Mouse (Mus musculus) myocyte (in vitro differentiated cells): Measurements from ENCODE around the gene 4930455H04Rik.

ENCODE experiments used
- E2F4 ChIP-seq: IDR thresholded peaks from one replicate; pipeline ENCODE4 v1.6.1; 2011; ENCODE audit warnings: mild to moderate bottlenecking, control low read depth, moderate library complexity; ENCODE audit not compliant: insufficient read depth
- MAX ChIP-seq: IDR thresholded peaks from one replicate; pipeline ENCODE4 v1.6.1; 2011; ENCODE audit warnings: low read depth, mild to moderate bottlenecking, control low read depth
- MYOG ChIP-seq, 3 experiments: IDR thresholded peaks; one replicate each; pipeline ENCODE4 v1.6.1; 2011; ENCODE audit warnings: control low read depth in 2 of 3, low read depth in 2 of 3, mild to moderate bottlenecking in 2 of 3; ENCODE audit not compliant: insufficient read length in 2 of 3, control insufficient read depth in 1 of 3, insufficient read depth in 1 of 3
- POLR2A ChIP-seq: IDR thresholded peaks from one replicate; pipeline ENCODE4 v1.6.1; 2011; ENCODE audit warnings: low read depth, mild to moderate bottlenecking, control low read depth, moderate library complexity; ENCODE audit not compliant: insufficient read length
- POLR2AphosphoS2 ChIP-seq: IDR thresholded peaks from one replicate; pipeline ENCODE4 v1.6.1; 2011; ENCODE audit warnings: low read depth, control low read depth; ENCODE audit not compliant: insufficient read length
- TCF12 ChIP-seq: IDR thresholded peaks from one replicate; pipeline ENCODE4 v1.6.1; 2011; ENCODE audit warnings: mild to moderate bottlenecking, control low read depth; ENCODE audit not compliant: poor library complexity, insufficient read depth, severe bottlenecking
- TCF3 ChIP-seq: IDR thresholded peaks from one replicate; pipeline ENCODE4 v1.6.1; 2011; ENCODE audit warnings: low read depth, control low read depth; ENCODE audit not compliant: insufficient read length
- USF1 ChIP-seq: IDR thresholded peaks from one replicate; pipeline ENCODE4 v1.6.1; 2011; ENCODE audit warnings: low read depth, mild to moderate bottlenecking, control low read depth, moderate library complexity

DNA sequence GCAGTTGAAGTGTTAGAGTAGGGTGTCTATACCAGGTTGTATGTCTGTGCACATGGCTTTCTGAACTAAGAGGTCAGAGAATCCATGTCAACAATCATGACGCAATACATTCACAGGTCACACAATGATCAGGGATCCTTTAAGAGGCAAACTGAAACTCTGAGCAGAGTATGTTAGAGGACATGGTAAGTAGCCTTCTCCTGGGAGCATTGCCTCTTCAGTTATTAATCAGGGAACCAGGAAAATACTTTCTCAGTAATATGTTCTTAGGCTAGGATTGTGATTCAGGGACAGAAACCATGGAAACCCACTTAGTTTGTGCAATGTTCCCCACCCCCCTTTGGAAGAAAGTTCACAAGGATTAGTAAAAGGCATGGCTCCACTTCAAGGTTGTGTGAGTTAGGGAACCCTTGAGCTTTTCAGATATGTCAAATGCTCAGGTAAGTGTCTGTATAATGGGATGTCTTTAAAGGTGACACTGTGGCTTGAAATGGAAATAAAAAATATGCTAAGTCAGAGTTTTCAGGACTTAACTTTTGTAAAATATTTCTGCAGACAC is 26.4 kb upstream of the 4930455H04Rik start:
- no peak for TF ChIP-seq POLR2A
- TF ChIP-seq E2F4, result no peak
- TF ChIP-seq MAX, result no peak
- TF ChIP-seq USF1, result no peak
- no peak for TF ChIP-seq POLR2AphosphoS2
- no peak for TF ChIP-seq MYOG (IDR thresholded peaks at IDR 0.05; ENCODE audit: control insufficient read depth in 1 of 3, insufficient read depth in 1 of 3, insufficient read length in 2 of 3, low read depth in 2 of 3)
- TF ChIP-seq TCF3, result no peak
- TF ChIP-seq TCF12, result no peak
